Mouse (Mus musculus) Patski (cell line): ENCODE results near the gene Eml6. TPM values are rescaled to one million over a fixed set of nuclear protein-coding genes. Genes with fewer than 3 reads are reported as not detected.
A peak's percentile ranks its signal among the peaks of the same experiment; 100 is the strongest.

Experiments used
- ATAC-seq: fragments of 100-300 bp; one replicate; pipeline ENCODE4 v1.8.0; 2021
- CTCF ChIA-PET: fragments of 350-600 bp; sonication (Branson Sonifier 250); formaldehyde crosslinking; loops from one replicate; lab custom pipeline; 2022; ENCODE audit warnings: inconsistent platforms; lab: Charles Lee
- POLR2A ChIA-PET: fragments of 350-600 bp; sonication (Branson Sonifier 250); formaldehyde crosslinking; loops from one replicate; lab custom pipeline; 2022; ENCODE audit warnings: antibody characterized with exemption, inconsistent platforms; lab: Charles Lee
- DNase-seq: peaks from one replicate; pipeline ENCODE4 v3.0.0-alpha.2; 2011; ENCODE audit warnings: low read depth, low spot score
- H3K27me3 ChIP-seq: fragments of 371-371 bp; one replicate; pipeline ENCODE4 v1.5.1; 2021
- CTCF ChIP-seq: fragments of 100-300 bp; IDR thresholded peaks from one replicate; pipeline ENCODE4 v1.5.1; 2021
- in situ Hi-C: fragments of 300-500 bp; cut with MboI; formaldehyde crosslinking; loops from 3 replicates; pipeline ENCODE4 v1.11.1; 2018; ENCODE audit warnings: low pct_unique_long_range_greater_than_20kb, mixed read lengths
- polyA plus RNA-seq: library from polyadenylated mRNA; unstranded; gene quantifications from one replicate; pipeline ENCODE4 v1.2.3, GENCODE M21; 2021

The Eml6 gene
- polyA plus RNA-seq: 2.7 TPM

DNA sequence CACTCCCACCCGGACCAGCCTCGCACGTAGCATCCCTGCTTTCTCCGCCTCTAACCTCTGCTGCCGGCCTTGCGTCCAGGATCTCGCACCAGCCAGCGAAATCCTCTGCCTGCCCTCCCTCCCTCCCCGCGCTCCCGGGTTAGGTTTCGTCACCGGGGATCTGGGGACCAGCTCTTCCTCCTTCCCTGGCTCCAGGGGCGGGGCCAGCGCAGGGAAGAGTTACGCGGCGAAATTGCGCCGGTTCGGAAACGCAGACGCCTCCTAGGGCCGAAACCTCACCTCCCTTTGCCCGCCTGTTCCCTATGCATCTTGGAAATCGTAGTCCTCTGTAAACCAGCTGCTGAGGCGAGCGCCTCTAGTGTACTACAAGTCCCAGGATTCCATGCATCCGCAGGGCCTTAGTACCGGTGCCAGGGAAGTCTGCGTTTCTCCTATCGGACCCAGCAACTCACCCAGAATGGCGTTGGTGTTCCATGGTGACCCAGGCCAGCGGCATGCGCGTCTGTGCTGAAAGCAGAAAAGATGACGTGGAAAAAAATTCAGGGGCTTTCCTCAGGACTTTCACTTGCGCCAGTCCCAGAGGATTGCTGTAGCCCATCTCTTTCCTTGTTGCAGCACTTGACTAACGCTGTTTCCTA lies at the start of gene Eml6:
Eml6 (minus strand) TSS at position 199 of the 638 bp plus-strand sequence.
- TF ChIP-seq CTCF: no peak
- ChIA-PET POLR2A (no interaction called here), CTCF (no interaction called here)
- in situ Hi-C loops: loop anchor here (25.0 kb wide), 1 partner anchor 314 kb away; no protein-coding TSS in a partner anchor
- H3K27me3 ChIP-seq: peaks cover under 1% of the 10 kb centered on the region
- ATAC-seq: peak; percentile 100
- DNase-seq: peak; percentile 90

GRCm38 (mm10) chr11:30057299-30057698 lies 31.5 kb upstream of the Eml6 start:
- in situ Hi-C loops: no loop called here
- POLR2A ChIA-PET: no interaction called here
- TF ChIP-seq CTCF: no peak
- CTCF ChIA-PET: interaction anchor here (0.6 kb wide), 1 partner anchor 34 kb away, joined by 3 read pairs; no protein-coding TSS in a partner anchor
- ATAC-seq: no peak
- no peaks in the 10 kb centered on the region for H3K27me3 ChIP-seq
- DNase-seq: no peak

DNA sequence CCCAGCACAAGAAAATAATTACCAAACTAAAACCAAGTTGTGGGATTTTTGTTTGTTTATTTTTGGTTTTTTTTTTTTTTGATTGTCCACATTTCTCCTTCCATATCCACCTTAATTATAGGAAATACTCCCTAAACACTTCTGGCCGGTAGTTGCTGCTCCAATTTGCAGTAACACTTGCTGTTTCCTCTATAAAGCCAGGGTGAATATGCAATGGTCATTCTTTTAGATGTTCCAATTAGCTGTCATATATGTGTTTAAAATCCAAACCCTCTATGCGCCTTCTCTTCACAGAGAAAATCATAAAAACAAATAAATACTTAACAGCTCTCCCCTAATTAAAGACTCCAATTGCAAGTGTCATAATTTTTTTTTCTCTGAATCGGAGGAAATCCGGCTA lies 689 bp downstream of the Eml6 start:
- no peak for ATAC-seq
- TF ChIP-seq CTCF: no peak
- POLR2A ChIA-PET: no interaction called here

GRCm38 (mm10) chr11:30024261-30025071 lies 1.4 kb downstream of the Eml6 start:
- in situ Hi-C loops: loop anchor here (25.0 kb wide), 1 partner anchor 312 kb away; no protein-coding TSS in a partner anchor
- no peak for TF ChIP-seq CTCF
- DNase-seq (no peak), ATAC-seq (no peak)
- ChIA-PET POLR2A (no interaction called here), CTCF (no interaction called here)
- no peaks in the 10 kb centered on the region for H3K27me3 ChIP-seq

More for the DNA sequence above, 689 bp downstream of the Eml6 start:
- DNase-seq: no peak
- no peaks in the 10 kb centered on the region for H3K27me3 ChIP-seq
- CTCF ChIA-PET: no interaction called here
- in situ Hi-C loops: loop anchor here (25.0 kb wide), 1 partner anchor 313 kb away; no protein-coding TSS in a partner anchor

DNA sequence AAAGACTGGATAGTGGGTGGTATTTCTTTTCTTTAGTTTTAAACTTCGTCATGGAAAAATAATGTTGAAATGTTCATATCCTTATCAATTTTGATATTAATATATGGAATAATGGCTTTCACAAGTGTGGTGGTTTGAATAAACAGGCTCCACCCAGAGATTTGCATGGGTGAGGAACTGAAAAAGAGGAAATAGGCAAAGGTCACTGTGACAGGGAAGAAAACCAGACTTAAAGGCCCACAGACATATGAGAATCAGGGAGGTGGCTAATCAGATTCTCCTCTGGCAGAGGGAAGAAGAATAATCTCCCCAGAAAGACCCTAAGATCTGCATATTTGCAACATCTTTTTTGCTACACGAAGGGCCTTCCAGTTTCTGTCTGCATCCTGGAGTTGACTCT lies 39.6 kb downstream of the Eml6 start:
- DNase-seq (no peak), ATAC-seq (no peak)
- POLR2A ChIA-PET: no interaction called here
- in situ Hi-C loops: no loop called here
- CTCF ChIA-PET: no interaction called here
- no peaks in the 10 kb centered on the region for H3K27me3 ChIP-seq
- TF ChIP-seq CTCF: no peak

- ChIA-PET CTCF (interaction anchor here (1.2 kb wide), 1 partner anchor 9 kb away, joined by 3 read pairs; no protein-coding TSS in a partner anchor), POLR2A (no interaction called here)
- in situ Hi-C loops: no loop called here
Observed at GRCm38 (mm10) chr11:29968874-29969273, 57.0 kb downstream of the Eml6 start.

GRCm38 (mm10) chr11:29959366-29959765 lies 66.5 kb downstream of the Eml6 start:
- POLR2A ChIA-PET: no interaction called here
- no peaks in the 10 kb centered on the region for H3K27me3 ChIP-seq
- in situ Hi-C loops: no loop called here
- TF ChIP-seq CTCF: no peak
- no peak for DNase-seq
- CTCF ChIA-PET: interaction anchor here (1.2 kb wide), 1 partner anchor 9 kb away, joined by 3 read pairs; no protein-coding TSS in a partner anchor
- no peak for ATAC-seq

More at GRCm38 (mm10) chr11:29968874-29969273, 57.0 kb downstream of the Eml6 start:
- TF ChIP-seq CTCF: no peak
- DNase-seq: no peak
- ATAC-seq: no peak
- H3K27me3 ChIP-seq: no peaks in the 10 kb centered on the region

GRCm38 (mm10) chr11:29944661-29945060 lies 81.2 kb downstream of the Eml6 start:
- no peaks in the 10 kb centered on the region for H3K27me3 ChIP-seq
- ChIA-PET CTCF (no interaction called here), POLR2A (no interaction called here)
- no peak for TF ChIP-seq CTCF
- ATAC-seq: no peak
- in situ Hi-C loops: no loop called here
- DNase-seq: no peak

GRCm38 (mm10) chr11:29924332-29924731 lies 101.5 kb downstream of the Eml6 start:
- in situ Hi-C loops: no loop called here
- ATAC-seq (no peak), DNase-seq (no peak)
- POLR2A ChIA-PET: no interaction called here
- no peak for TF ChIP-seq CTCF
- CTCF ChIA-PET: no interaction called here
- no peaks in the 10 kb centered on the region for H3K27me3 ChIP-seq

DNA sequence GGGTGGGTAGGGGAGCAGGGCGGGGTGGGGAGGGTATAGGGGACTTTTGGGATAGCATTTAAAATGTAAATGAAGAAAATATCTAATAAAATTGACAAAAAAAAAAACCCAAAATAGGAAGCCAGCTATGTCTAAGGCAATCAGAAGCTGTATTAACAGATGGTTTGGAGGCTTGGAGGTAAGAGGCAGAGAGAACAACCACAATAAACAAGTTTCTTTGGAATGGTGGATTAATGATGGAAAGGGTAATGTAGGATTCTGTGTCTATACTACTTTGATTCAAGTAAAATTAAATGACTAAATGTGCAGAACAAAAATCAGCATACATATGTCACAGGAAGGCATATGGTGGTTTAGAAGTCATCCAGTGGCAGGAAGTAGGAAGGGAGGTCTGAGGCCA lies 102.0 kb downstream of the Eml6 start:
- ChIA-PET POLR2A (no interaction called here), CTCF (no interaction called here)
- DNase-seq: no peak
- no peak for ATAC-seq
- in situ Hi-C loops: no loop called here
- no peaks in the 10 kb centered on the region for H3K27me3 ChIP-seq
- no peak for TF ChIP-seq CTCF

DNA sequence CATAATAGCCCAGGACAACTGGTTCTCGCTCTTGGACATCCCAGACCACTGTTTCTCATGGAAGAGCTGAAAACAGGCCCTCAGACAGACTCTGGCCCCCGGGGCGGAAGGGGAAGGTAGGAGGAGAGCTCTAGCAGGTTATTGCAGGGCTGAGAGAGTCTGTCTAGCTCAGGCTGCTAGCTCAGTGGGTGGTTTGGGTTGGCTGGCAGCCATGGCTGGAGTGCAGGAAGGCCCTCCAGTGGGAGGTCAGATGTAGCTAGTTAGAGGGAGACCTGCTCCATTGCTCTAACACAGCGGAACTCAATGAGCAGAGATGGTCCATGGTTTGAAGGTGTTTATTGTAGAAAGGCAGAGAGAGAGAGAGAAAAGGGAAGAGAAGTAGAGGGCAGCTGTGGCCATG lies 112.7 kb downstream of the Eml6 start:
- no peak for DNase-seq
- POLR2A ChIA-PET: interaction anchor here (0.5 kb wide), 1 partner anchor 105 kb away, joined by 4 read pairs; no protein-coding TSS in a partner anchor
- TF ChIP-seq CTCF: no peak
- ATAC-seq: no peak
- H3K27me3 ChIP-seq: peaks cover 4% of the 10 kb centered on the region
- in situ Hi-C loops: no loop called here
- CTCF ChIA-PET: no interaction called here
